Mouse (Mus musculus): ENCODE measurements around the gene Plin4. TPM values are rescaled to one million over a fixed set of nuclear protein-coding genes. Genes with fewer than 3 reads are reported as not detected.

The Plin4 gene
- polyA plus RNA-seq, 1 experiment from 2014 or later, result 0.13 TPM

DNA sequence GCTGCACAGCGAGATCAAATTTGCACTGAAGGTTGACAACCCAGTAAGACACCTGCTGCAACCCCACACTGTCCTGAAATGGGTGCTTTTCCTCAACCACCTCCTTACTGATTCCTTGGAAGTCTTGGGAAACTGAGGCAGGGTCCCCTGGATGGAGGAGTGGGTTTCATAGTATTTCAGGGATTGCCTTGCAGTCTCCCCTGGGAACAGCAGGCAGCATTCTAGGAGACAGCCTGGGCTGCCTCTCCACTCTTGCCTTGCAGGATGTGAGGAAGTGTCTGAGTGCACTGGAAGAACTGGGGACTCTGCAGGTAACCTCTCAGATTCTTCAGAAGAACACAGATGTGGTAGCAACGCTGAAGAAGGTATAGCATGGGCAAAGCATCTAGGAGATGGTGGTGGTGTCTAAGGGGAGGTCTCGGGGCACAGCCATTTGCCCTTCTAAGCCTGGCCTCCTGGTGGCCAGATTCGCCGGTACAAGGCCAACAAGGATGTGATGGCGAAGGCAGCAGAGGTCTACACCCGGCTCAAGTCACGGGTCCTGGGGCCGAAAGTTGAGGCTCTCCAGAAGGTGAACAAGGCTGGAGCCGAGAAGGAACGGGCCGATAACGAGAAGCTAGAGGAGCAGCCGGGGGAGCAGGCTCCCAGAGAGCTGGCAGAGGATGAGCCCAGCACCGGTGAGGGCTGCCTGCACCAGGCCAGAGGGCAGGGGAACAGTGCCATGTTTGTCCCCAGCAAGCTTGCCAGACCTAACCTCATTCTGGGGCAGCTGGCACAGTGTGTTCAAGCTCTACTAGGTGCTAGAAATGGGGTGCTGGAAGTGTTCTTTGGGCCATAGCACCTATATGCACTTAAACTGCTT lies 10.7 kb downstream of the Plin4 start:
- no peak overlapping the region for H3K9ac ChIP-seq (ENCODE audit: low read depth, low read length)
- H3K4me1 ChIP-seq (ENCODE audit: control insufficient read depth, low read depth, low read length), result no peaks in the 10 kb centered on the region
- H3K4me3 ChIP-seq (ENCODE audit: low read depth, low read length), result no peak overlapping the region
- no peak overlapping the region for H3K27ac ChIP-seq (ENCODE audit: low read length)
- no peak for ATAC-seq (ENCODE audit: low read depth)
- no peaks in the 10 kb centered on the region for H3K27me3 ChIP-seq (ENCODE audit: control insufficient read depth, insufficient read depth, low read depth, low read length)
- H3K4me2 ChIP-seq (ENCODE audit: low read depth, low read length), result no peak overlapping the region
- H3K9me3 ChIP-seq (replicated peaks; ENCODE audit: control insufficient read depth, low read length), result no peaks in the 10 kb centered on the region
- peaks cover 42% of the 10 kb centered on the region for H3K36me3 ChIP-seq (ENCODE audit: control insufficient read depth, insufficient read depth)
- WGBS (ENCODE audit: insufficient replicate concordance), result 77% methylated on average over 15 of the region's 15 CpGs

- Histone ChIP-seq H3K4me1 (ENCODE audit: control insufficient read depth, low read depth, low read length) (no peaks in the 10 kb centered on the region), H3K9me3 (replicated peaks; ENCODE audit: control insufficient read depth, low read length) (no peaks in the 10 kb centered on the region), H3K4me2 (ENCODE audit: low read depth, low read length) (no peak overlapping the region), H3K9ac (ENCODE audit: low read depth, low read length) (no peak overlapping the region), H3K27ac (ENCODE audit: low read length) (no peak overlapping the region), H3K27me3 (ENCODE audit: control insufficient read depth, insufficient read depth, low read depth, low read length) (no peaks in the 10 kb centered on the region), H3K4me3 (ENCODE audit: low read depth, low read length) (no peak overlapping the region), H3K36me3 (ENCODE audit: control insufficient read depth, insufficient read depth) (peaks cover 45% of the 10 kb centered on the region)
- 89% methylated on average over 8 of the region's 8 CpGs for WGBS (ENCODE audit: insufficient replicate concordance)
- no peak for ATAC-seq (ENCODE audit: low read depth)
These were observed 11.4 kb downstream of the Plin4 start for GRCm38 (mm10) chr17:56098180-56098579.

GRCm38 (mm10) chr17:56096883-56097282 lies 12.7 kb downstream of the Plin4 start:
- Histone ChIP-seq H3K27ac (ENCODE audit: low read length) (no peak overlapping the region), H3K27me3 (ENCODE audit: control insufficient read depth, insufficient read depth, low read depth, low read length) (no peaks in the 10 kb centered on the region), H3K9ac (ENCODE audit: low read depth, low read length) (no peak overlapping the region), H3K4me3 (ENCODE audit: low read depth, low read length) (no peak overlapping the region), H3K4me1 (ENCODE audit: control insufficient read depth, low read depth, low read length) (no peaks in the 10 kb centered on the region), H3K36me3 (ENCODE audit: control insufficient read depth, insufficient read depth) (peaks cover 39% of the 10 kb centered on the region), H3K4me2 (ENCODE audit: low read depth, low read length) (no peak overlapping the region), H3K9me3 (replicated peaks; ENCODE audit: control insufficient read depth, low read length) (no peaks in the 10 kb centered on the region)
- ATAC-seq (ENCODE audit: low read depth), result no peak
- WGBS (ENCODE audit: insufficient replicate concordance), result 77% methylated on average over 12 of the region's 12 CpGs

- Histone ChIP-seq H3K4me2 (ENCODE audit: low read depth, low read length) (no peak overlapping the region), H3K4me3 (ENCODE audit: low read depth, low read length) (no peak overlapping the region), H3K27me3 (ENCODE audit: control insufficient read depth, insufficient read depth, low read depth, low read length) (no peaks in the 10 kb centered on the region), H3K9ac (ENCODE audit: low read depth, low read length) (no peak overlapping the region), H3K36me3 (ENCODE audit: control insufficient read depth, insufficient read depth) (peaks cover 14% of the 10 kb centered on the region), H3K9me3 (replicated peaks; ENCODE audit: control insufficient read depth, low read length) (no peaks in the 10 kb centered on the region), H3K4me1 (ENCODE audit: control insufficient read depth, low read depth, low read length) (no peaks in the 10 kb centered on the region), H3K27ac (ENCODE audit: low read length) (no peak overlapping the region)
- WGBS (ENCODE audit: insufficient replicate concordance), result 88% methylated on average over 1 of the region's 1 CpGs
- no peak for ATAC-seq (ENCODE audit: low read depth)
These were observed 16.8 kb downstream of the Plin4 start for GRCm38 (mm10) chr17:56092794-56093193.

GRCm38 (mm10) chr17:56092312-56092711 lies 17.3 kb downstream of the Plin4 start:
- Histone ChIP-seq H3K27ac (ENCODE audit: low read length) (no peak overlapping the region), H3K4me1 (ENCODE audit: control insufficient read depth, low read depth, low read length) (no peaks in the 10 kb centered on the region), H3K4me2 (ENCODE audit: low read depth, low read length) (no peak overlapping the region), H3K9ac (ENCODE audit: low read depth, low read length) (no peak overlapping the region), H3K27me3 (ENCODE audit: control insufficient read depth, insufficient read depth, low read depth, low read length) (no peaks in the 10 kb centered on the region), H3K36me3 (ENCODE audit: control insufficient read depth, insufficient read depth) (peaks cover 12% of the 10 kb centered on the region), H3K9me3 (replicated peaks; ENCODE audit: control insufficient read depth, low read length) (no peaks in the 10 kb centered on the region), H3K4me3 (ENCODE audit: low read depth, low read length) (no peak overlapping the region)
- no peak for ATAC-seq (ENCODE audit: low read depth)
- WGBS (ENCODE audit: insufficient replicate concordance), result 81% methylated on average over 1 of the region's 1 CpGs

DNA sequence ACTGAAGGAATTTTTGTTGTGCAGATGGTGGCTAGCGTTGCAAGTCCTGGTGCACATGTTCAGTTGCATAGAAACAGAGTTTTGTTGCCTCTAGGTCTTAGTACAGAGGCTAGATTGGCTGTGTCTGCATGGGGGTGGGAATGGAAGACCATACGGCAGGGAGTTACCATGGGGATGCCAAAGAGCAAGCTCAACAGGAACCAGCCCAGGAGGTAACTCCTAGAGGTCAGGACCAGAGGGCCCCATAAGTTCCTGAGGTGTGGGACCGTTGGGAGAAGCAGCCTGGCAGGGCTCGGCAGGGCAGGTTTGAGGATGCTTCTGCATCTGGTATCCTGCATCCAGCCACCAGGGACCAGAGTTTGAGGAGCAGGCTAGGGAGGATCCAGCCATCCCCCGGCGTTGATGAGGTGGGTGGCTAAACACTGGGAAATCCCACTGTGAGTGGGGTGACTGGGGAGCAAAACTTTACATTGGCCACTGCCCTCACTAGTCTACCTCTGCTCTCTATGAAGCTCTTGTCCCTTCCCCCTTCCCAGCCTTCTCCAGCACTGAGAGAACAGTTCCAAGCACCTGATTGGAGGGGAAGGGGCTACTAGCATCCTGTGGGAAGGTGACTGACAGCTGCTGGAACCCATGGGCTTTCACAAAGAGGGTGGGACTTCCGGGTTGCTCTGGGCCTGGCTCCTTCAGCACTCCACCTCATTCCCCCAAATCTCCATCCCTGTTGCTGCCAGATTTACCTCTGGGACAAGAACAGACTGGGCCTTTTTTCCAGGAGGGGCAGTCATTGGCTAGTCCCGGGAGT lies 28.6 kb downstream of the Plin4 start:
- Histone ChIP-seq H3K36me3 (ENCODE audit: control insufficient read depth, insufficient read depth) (no peaks in the 10 kb centered on the region), H3K4me2 (ENCODE audit: low read depth, low read length) (peak overlapping the region; percentile 92), H3K27me3 (ENCODE audit: control insufficient read depth, insufficient read depth, low read depth, low read length) (no peaks in the 10 kb centered on the region), H3K9me3 (replicated peaks; ENCODE audit: control insufficient read depth, low read length) (no peaks in the 10 kb centered on the region), H3K27ac (ENCODE audit: low read length) (no peak overlapping the region), H3K4me1 (ENCODE audit: control insufficient read depth, low read depth, low read length) (peaks cover 21% of the 10 kb centered on the region), H3K9ac (ENCODE audit: low read depth, low read length) (peak overlapping the region; percentile 82), H3K4me3 (ENCODE audit: low read depth, low read length) (peak overlapping the region; percentile 80)
- no peak for ATAC-seq (ENCODE audit: low read depth)
- WGBS (ENCODE audit: insufficient replicate concordance), result 28% methylated on average over 8 of the region's 8 CpGs

DNA sequence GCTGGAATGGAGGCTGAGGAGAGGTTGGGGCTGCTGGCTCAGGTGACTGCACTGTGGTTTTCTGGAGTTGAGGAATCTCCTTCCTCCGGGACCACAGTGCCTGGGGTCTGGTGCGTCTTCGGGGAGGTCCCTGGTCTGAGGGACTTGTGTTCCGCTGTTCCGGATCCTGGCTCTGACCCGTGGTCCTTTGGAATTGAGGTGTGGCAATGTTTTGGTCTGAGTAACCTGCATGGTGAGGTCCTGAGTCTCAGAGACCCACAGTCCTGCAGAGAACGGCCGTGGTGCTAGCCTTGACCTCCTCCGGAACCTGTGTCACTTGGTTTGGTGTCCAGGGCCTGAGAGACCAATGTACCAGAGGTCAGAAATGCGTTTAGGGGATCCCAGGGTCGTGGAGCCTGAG lies 29.7 kb downstream of the Plin4 start:
- Histone ChIP-seq H3K9ac (ENCODE audit: low read depth, low read length) (peak overlapping the region; percentile 82), H3K4me2 (ENCODE audit: low read depth, low read length) (peak overlapping the region; percentile 92), H3K4me1 (ENCODE audit: control insufficient read depth, low read depth, low read length) (peaks cover 29% of the 10 kb centered on the region), H3K27me3 (ENCODE audit: control insufficient read depth, insufficient read depth, low read depth, low read length) (no peaks in the 10 kb centered on the region), H3K27ac (ENCODE audit: low read length) (peak overlapping the region; percentile 63), H3K36me3 (ENCODE audit: control insufficient read depth, insufficient read depth) (no peaks in the 10 kb centered on the region), H3K9me3 (replicated peaks; ENCODE audit: control insufficient read depth, low read length) (no peaks in the 10 kb centered on the region), H3K4me3 (ENCODE audit: low read depth, low read length) (peak overlapping the region; percentile 80)
- ATAC-seq (ENCODE audit: low read depth), result no peak
- WGBS (ENCODE audit: insufficient replicate concordance), result under 1% methylated on average over 11 of the region's 11 CpGs

- WGBS (ENCODE audit: insufficient replicate concordance), result under 1% methylated on average over 61 of the region's 61 CpGs
- peak; percentile 88 for ATAC-seq (ENCODE audit: low read depth)
- H3K4me3 ChIP-seq (ENCODE audit: low read depth, low read length), result peak within 1 kb of the TSS; percentile 80
These were observed 30.5 kb downstream of the Plin4 start, which contains the start of gene Hdgfl2 for GRCm38 (mm10) chr17:56078880-56079795. Gene Hdgfl2, plus strand, starts transcription at chr17:56079634.

More at GRCm38 (mm10) chr17:56078880-56079795, 30.5 kb downstream of the Plin4 start, which contains the start of gene Hdgfl2:
- no peaks in the 10 kb centered on the region for H3K27me3 ChIP-seq (ENCODE audit: control insufficient read depth, insufficient read depth, low read depth, low read length)
- H3K36me3 ChIP-seq (ENCODE audit: control insufficient read depth, insufficient read depth), result no peaks in the 10 kb centered on the region
- peak within 1 kb of the TSS; percentile 82 for H3K9ac ChIP-seq (ENCODE audit: low read depth, low read length)
- H3K9me3 ChIP-seq (replicated peaks; ENCODE audit: control insufficient read depth, low read length), result no peaks in the 10 kb centered on the region
- H3K27ac ChIP-seq (ENCODE audit: low read length), result peak within 1 kb of the TSS; percentile 71
- H3K4me1 ChIP-seq (ENCODE audit: control insufficient read depth, low read depth, low read length), result peaks cover 35% of the 10 kb centered on the region
- H3K4me2 ChIP-seq (ENCODE audit: low read depth, low read length), result peak within 1 kb of the TSS; percentile 92
